Comparison of ENCODE assay signal across 8 mouse cellular contexts in genomic region chr1:80180128-80180527, GRCm38 (mm10). TPM values are rescaled to one million over a fixed set of nuclear protein-coding genes. Genes with fewer than 3 reads are reported as not detected.
A peak's percentile ranks its signal among the peaks of the same experiment; 100 is the strongest.
DNase-seq lines count a peak whose midpoint lies in the region; ATAC-seq and TF ChIP-seq lines count a peak whose summit lies in the region.

No protein-coding gene starts in this region.

- H3K9me3 ChIP-seq in midbrain, embryonic 10.5 days (replicated peaks): no peaks in the 10 kb centered on the region
- no peaks in the 10 kb centered on the region for H3K9me3 ChIP-seq in midbrain, embryonic 16.5 days (replicated peaks; ENCODE audit: control insufficient read depth, low read length, poor library complexity, severe bottlenecking)
- no peaks in the 10 kb centered on the region for H3K9me3 ChIP-seq in liver, postnatal 0 days (ENCODE audit: low read length)

- H3K27ac ChIP-seq in midbrain, embryonic 10.5 days (replicated peaks): no peak overlapping the region
- no peak overlapping the region for H3K27ac ChIP-seq in midbrain, embryonic 16.5 days (ENCODE audit: low read length)
- H3K27ac ChIP-seq in liver, postnatal 0 days (ENCODE audit: low read depth): no peak overlapping the region

- H3K4me2 ChIP-seq in midbrain, embryonic 16.5 days (ENCODE audit: low read length): no peak overlapping the region
- H3K4me2 ChIP-seq in liver, postnatal 0 days (ENCODE audit: low read depth, low read length): no peak overlapping the region

- no peaks in the 10 kb centered on the region for H3K4me1 ChIP-seq in midbrain, embryonic 10.5 days
- H3K4me1 ChIP-seq in midbrain, embryonic 16.5 days (ENCODE audit: control insufficient read depth, insufficient read depth, low read length): no peaks in the 10 kb centered on the region
- H3K4me1 ChIP-seq in liver, postnatal 0 days (ENCODE audit: insufficient read depth): no peaks in the 10 kb centered on the region

- no peak for TF ChIP-seq EP300 in liver, postnatal 0 days (IDR thresholded peaks at IDR 0.05; ENCODE audit: low read depth)

- H3K36me3 ChIP-seq in midbrain, embryonic 10.5 days: no peaks in the 10 kb centered on the region
- H3K36me3 ChIP-seq in midbrain, embryonic 16.5 days (ENCODE audit: control insufficient read depth, insufficient read depth, low read length): no peaks in the 10 kb centered on the region
- no peaks in the 10 kb centered on the region for H3K36me3 ChIP-seq in liver, postnatal 0 days (replicated peaks; ENCODE audit: insufficient read depth, low read length)

- peak; percentile 13 for DNase-seq in gastrocnemius, postnatal 10 days
- DNase-seq in gastrocnemius, postnatal 25 days: no peak
- peak; percentile 35 for DNase-seq in midbrain, embryonic 10.5 days (ENCODE audit: low spot score)
- peak; percentile 16 for DNase-seq in c-Kit-negative CD71-positive TER-119-positive erythroid progenitor cells, embryonic 14.5 days (ENCODE audit: low read depth, low spot score)
- peak; percentile 35 for DNase-seq in liver, postnatal 0 days
- DNase-seq in adrenal gland, postnatal 4 days (ENCODE audit: low spot score in 2 of 2): no peak

- H3K4me3 ChIP-seq in midbrain, embryonic 10.5 days: no peak overlapping the region
- no peak overlapping the region for H3K4me3 ChIP-seq in midbrain, embryonic 16.5 days (ENCODE audit: low read depth, low read length)
- H3K4me3 ChIP-seq in liver, postnatal 0 days (ENCODE audit: low read depth, low read length): no peak overlapping the region

- ATAC-seq in midbrain, embryonic 16.5 days: no peak
- no peak for ATAC-seq in liver, postnatal 0 days
- no peak for ATAC-seq in cerebellum, adult (ENCODE audit: insufficient number of reproducible peaks, low FRiP score, low TSS enrichment)

- 63% methylated on average over 7 of the region's 7 CpGs for WGBS in midbrain, embryonic 10.5 days
- WGBS in midbrain, embryonic 16.5 days: 61% methylated on average over 7 of the region's 7 CpGs
- WGBS in liver, postnatal 0 days (ENCODE audit: insufficient replicate concordance): 61% methylated on average over 7 of the region's 7 CpGs

- H3K27me3 ChIP-seq in midbrain, embryonic 10.5 days (ENCODE audit: low read depth, poor library complexity, severe bottlenecking): no peaks in the 10 kb centered on the region
- no peaks in the 10 kb centered on the region for H3K27me3 ChIP-seq in midbrain, embryonic 16.5 days (ENCODE audit: control insufficient read depth, insufficient read depth, low read depth, low read length)
- no peaks in the 10 kb centered on the region for H3K27me3 ChIP-seq in liver, postnatal 0 days (ENCODE audit: insufficient read depth, low read length)

- peak; percentile 61 for TF ChIP-seq CTCF in liver, postnatal 0 days (IDR thresholded peaks at IDR 0.05; ENCODE audit: low read depth)

- no peak overlapping the region for H3K9ac ChIP-seq in midbrain, embryonic 16.5 days (ENCODE audit: low read depth, low read length)
- H3K9ac ChIP-seq in liver, postnatal 0 days (replicated peaks): no peak overlapping the region

RNA-seq across cellular contexts. Expression of gene Fam124b, which starts 38.1 kb away (rescaled TPM):
- 1 to 10 TPM; 2.4 to 2.6 TPM for total RNA-seq in gastrocnemius, postnatal 10 days (2021)
- 1 to 10 TPM in 1 of 2 experiments, under 1 TPM in 1; 0.70 to 1.5 TPM for total RNA-seq in gastrocnemius, postnatal 25 days (2021)
- polyA plus RNA-seq in midbrain, embryonic 10.5 days (2016; fragmentation: Nextera tagmentation; extraction: Ambion mirVana): 0.36 and 0.47 TPM in 2 replicates
- 0.58 and 0.63 TPM in 2 replicates for polyA plus RNA-seq in midbrain, embryonic 16.5 days (2015; fragmentation: Nextera tagmentation; extraction: Ambion mirVana)
- polyA plus RNA-seq in liver, postnatal 0 days (2015; fragmentation: Nextera tagmentation; extraction: Ambion mirVana): not detected in 2 replicates
- 1 to 10 TPM; 1.3 to 2.0 TPM for total RNA-seq in adrenal gland, postnatal 4 days (2021)

Comparison
In these comparisons a context has a peak if more than half of its experiments do, and no peak if none do; other contexts are left out.
1. DNase-seq: peak in gastrocnemius, postnatal 10 days (single experiment), midbrain, embryonic 10.5 days (single experiment), c-Kit-negative CD71-positive TER-119-positive erythroid progenitor cells, embryonic 14.5 days (single experiment) and liver, postnatal 0 days (single experiment); none in gastrocnemius, postnatal 25 days (single experiment) and adrenal gland, postnatal 4 days (0 of 2).